Mouse (Mus musculus): Measurements from ENCODE around the gene Pskh1. TPM values are rescaled to one million over a fixed set of nuclear protein-coding genes. Genes with fewer than 3 reads are reported as not detected.

Pskh1 gene
- total RNA-seq, 2 experiments from 2014 or later, result 5.4 to 7.1 TPM

Other genes with a start within 250 kb of the Pskh1 start
- gene Carmil2, start 214.2 kb upstream of the Pskh1 start, total RNA-seq (2015; ENCODE audit: low replicate concordance), result 4.7 and 5.4 TPM in 2 replicates
- gene Carmil2, start 214.2 kb upstream of the Pskh1 start, total RNA-seq (2017; ENCODE audit: low replicate concordance), result 4.2 and 7.0 TPM in 2 replicates
- gene Acd, start 199.3 kb upstream of the Pskh1 start, total RNA-seq (2015; ENCODE audit: low replicate concordance), result 10.9 and 22.0 TPM in 2 replicates
- 1.7 and 9.7 TPM in 2 replicates for gene Acd, start 199.3 kb upstream of the Pskh1 start, total RNA-seq (2017; ENCODE audit: low replicate concordance)
- 1.7 and 3.6 TPM in 2 replicates for gene Pard6a, start 199.3 kb upstream of the Pskh1 start, total RNA-seq (2015; ENCODE audit: low replicate concordance)
- 2.7 TPM in 1 of 2 replicates, not detected in the other for gene Pard6a, start 199.3 kb upstream of the Pskh1 start, total RNA-seq (2017; ENCODE audit: low replicate concordance)
- gene 4933405L10Rik, start 192.8 kb upstream of the Pskh1 start, total RNA-seq (2015; ENCODE audit: low replicate concordance), result not detected in 2 replicates
- not detected in 2 replicates for gene 4933405L10Rik, start 192.8 kb upstream of the Pskh1 start, total RNA-seq (2017; ENCODE audit: low replicate concordance)
- gene Enkd1, start 192.2 kb upstream of the Pskh1 start, total RNA-seq (2015; ENCODE audit: low replicate concordance), result 2.9 and 5.4 TPM in 2 replicates
- 0.15 and 3.7 TPM in 2 replicates for gene Enkd1, start 192.2 kb upstream of the Pskh1 start, total RNA-seq (2017; ENCODE audit: low replicate concordance)
- gene Gfod2, start 141.8 kb upstream of the Pskh1 start, total RNA-seq (2015; ENCODE audit: low replicate concordance), result not detected in 2 replicates
- gene Gfod2, start 141.8 kb upstream of the Pskh1 start, total RNA-seq (2017; ENCODE audit: low replicate concordance), result 0.51 TPM in 1 of 2 replicates, not detected in the other
- 306 and 341 TPM in 2 replicates for gene Ranbp10, start 73.1 kb upstream of the Pskh1 start, total RNA-seq (2015; ENCODE audit: low replicate concordance)
- gene Ranbp10, start 73.1 kb upstream of the Pskh1 start, total RNA-seq (2017; ENCODE audit: low replicate concordance), result 296 and 297 TPM in 2 replicates
- 2.9 TPM in 1 of 2 replicates, not detected in the other for gene Tsnaxip1, start 72.7 kb upstream of the Pskh1 start, total RNA-seq (2015; ENCODE audit: low replicate concordance)
- gene Tsnaxip1, start 72.7 kb upstream of the Pskh1 start, total RNA-seq (2017; ENCODE audit: low replicate concordance), result 1.4 TPM in 1 of 2 replicates, not detected in the other
- 57.0 and 57.3 TPM in 2 replicates for gene Cenpt, start 47.2 kb upstream of the Pskh1 start, total RNA-seq (2015; ENCODE audit: low replicate concordance)
- gene Cenpt, start 47.2 kb upstream of the Pskh1 start, total RNA-seq (2017; ENCODE audit: low replicate concordance), result 55.2 and 94.3 TPM in 2 replicates
- 9.6 and 22.0 TPM in 2 replicates for gene Thap11, start 45.3 kb upstream of the Pskh1 start, total RNA-seq (2015; ENCODE audit: low replicate concordance)
- 11.0 and 18.6 TPM in 2 replicates for gene Thap11, start 45.3 kb upstream of the Pskh1 start, total RNA-seq (2017; ENCODE audit: low replicate concordance)
- 57.8 and 102 TPM in 2 replicates for gene Nutf2, start 39.9 kb upstream of the Pskh1 start, total RNA-seq (2015; ENCODE audit: low replicate concordance)
- 15.3 and 42.5 TPM in 2 replicates for gene Nutf2, start 39.9 kb upstream of the Pskh1 start, total RNA-seq (2017; ENCODE audit: low replicate concordance)
- 12.2 and 15.9 TPM in 2 replicates for gene Edc4, start 19.6 kb upstream of the Pskh1 start, total RNA-seq (2015; ENCODE audit: low replicate concordance)
- gene Edc4, start 19.6 kb upstream of the Pskh1 start, total RNA-seq (2017; ENCODE audit: low replicate concordance), result 22.1 and 25.5 TPM in 2 replicates
- gene Nrn1l, start 6.9 kb upstream of the Pskh1 start, total RNA-seq (2015; ENCODE audit: low replicate concordance), result not detected in 2 replicates
- gene Nrn1l, start 6.9 kb upstream of the Pskh1 start, total RNA-seq (2017; ENCODE audit: low replicate concordance), result not detected in 2 replicates
- not detected in 2 replicates for gene Ctrl, start 33.4 kb downstream of the Pskh1 start, total RNA-seq (2015; ENCODE audit: low replicate concordance)
- not detected in 2 replicates for gene Ctrl, start 33.4 kb downstream of the Pskh1 start, total RNA-seq (2017; ENCODE audit: low replicate concordance)
- gene Psmb10, start 38.0 kb downstream of the Pskh1 start, total RNA-seq (2015; ENCODE audit: low replicate concordance), result 20.2 and 25.2 TPM in 2 replicates
- gene Psmb10, start 38.0 kb downstream of the Pskh1 start, total RNA-seq (2017; ENCODE audit: low replicate concordance), result 2.7 and 4.2 TPM in 2 replicates
- gene Lcat, start 42.9 kb downstream of the Pskh1 start, total RNA-seq (2015; ENCODE audit: low replicate concordance), result not detected in 2 replicates
- 2.4 TPM in 1 of 2 replicates, not detected in the other for gene Lcat, start 42.9 kb downstream of the Pskh1 start, total RNA-seq (2017; ENCODE audit: low replicate concordance)
- gene Slc12a4, start 65.7 kb downstream of the Pskh1 start, total RNA-seq (2015; ENCODE audit: low replicate concordance), result 2.5 and 3.4 TPM in 2 replicates
- gene Slc12a4, start 65.7 kb downstream of the Pskh1 start, total RNA-seq (2017; ENCODE audit: low replicate concordance), result 4.0 and 13.7 TPM in 2 replicates
- gene Dpep3, start 79.0 kb downstream of the Pskh1 start, total RNA-seq (2015; ENCODE audit: low replicate concordance), result not detected in 2 replicates
- gene Dpep3, start 79.0 kb downstream of the Pskh1 start, total RNA-seq (2017; ENCODE audit: low replicate concordance), result not detected in 2 replicates
- 0.72 and 6.7 TPM in 2 replicates for gene Dus2, start 90.9 kb downstream of the Pskh1 start, total RNA-seq (2015; ENCODE audit: low replicate concordance)
- 6.3 and 14.4 TPM in 2 replicates for gene Dus2, start 90.9 kb downstream of the Pskh1 start, total RNA-seq (2017; ENCODE audit: low replicate concordance)
- not detected in 2 replicates for gene Dpep2nb, start 105.5 kb downstream of the Pskh1 start, total RNA-seq (2015; ENCODE audit: low replicate concordance)
- gene Dpep2nb, start 105.5 kb downstream of the Pskh1 start, total RNA-seq (2017; ENCODE audit: low replicate concordance), result not detected in 2 replicates
- 1.8 and 4.6 TPM in 2 replicates for gene Ddx28, start 111.4 kb downstream of the Pskh1 start, total RNA-seq (2015; ENCODE audit: low replicate concordance)
- 3.2 and 5.0 TPM in 2 replicates for gene Ddx28, start 111.4 kb downstream of the Pskh1 start, total RNA-seq (2017; ENCODE audit: low replicate concordance)
- gene Nfatc3, start 158.4 kb downstream of the Pskh1 start, total RNA-seq (2015; ENCODE audit: low replicate concordance), result 71.3 and 80.4 TPM in 2 replicates
- 32.7 and 37.5 TPM in 2 replicates for gene Nfatc3, start 158.4 kb downstream of the Pskh1 start, total RNA-seq (2017; ENCODE audit: low replicate concordance)
- gene Esrp2, start 236.5 kb downstream of the Pskh1 start, total RNA-seq (2015; ENCODE audit: low replicate concordance), result not detected in 2 replicates
- 0.08 TPM in 1 of 2 replicates, not detected in the other for gene Esrp2, start 236.5 kb downstream of the Pskh1 start, total RNA-seq (2017; ENCODE audit: low replicate concordance)
- gene Pla2g15, start 250.0 kb downstream of the Pskh1 start, total RNA-seq (2015; ENCODE audit: low replicate concordance), result 1.7 and 9.4 TPM in 2 replicates
- gene Pla2g15, start 250.0 kb downstream of the Pskh1 start, total RNA-seq (2017; ENCODE audit: low replicate concordance), result 4.4 and 8.6 TPM in 2 replicates